Mouse (Mus musculus) liver, postnatal 0 days (tissue): ENCODE data around the gene Ehbp1.

ENCODE experiments used
- CTCF ChIP-seq: sonication (generic); IDR thresholded peaks from 2 replicates; pipeline ENCODE4 v1.5.1; 2016; ENCODE audit warnings: antibody characterized with exemption, low read depth
- EP300 ChIP-seq: IDR thresholded peaks from 2 replicates; pipeline ENCODE4 v1.6.1; 2016; ENCODE audit warnings: antibody characterized with exemption, low read depth, mild to moderate bottlenecking

- no peak for TF ChIP-seq CTCF
- no peak for TF ChIP-seq EP300
Observed at GRCm38 (mm10) chr11:22267014-22267413, 75.1 kb downstream of the Ehbp1 start.
